Mouse (Mus musculus) embryonic facial prominence, embryonic 10.5 days (tissue): Measurements from ENCODE around the gene Kcnip4. TPM values are rescaled to one million over a fixed set of nuclear protein-coding genes. Genes with fewer than 3 reads are reported as not detected.

Experiments
- DNase-seq: peaks from one replicate; pipeline ENCODE4 v3.0.0-alpha.2; 2017; ENCODE audit warnings: low spot score
- H3K27ac ChIP-seq: fragments of 300-500 bp; sonication (generic); replicated peaks from 2 replicates; pipeline ENCODE4 v1.5.1; 2016; ENCODE audit warnings: mild to moderate bottlenecking
- H3K27me3 ChIP-seq: fragments of 300-500 bp; sonication (generic); replicated peaks from 2 replicates; pipeline ENCODE4 v1.6.1; 2016; ENCODE audit warnings: low read depth, mild to moderate bottlenecking; ENCODE audit not compliant: poor library complexity, severe bottlenecking
- H3K36me3 ChIP-seq: fragments of 300-500 bp; sonication (generic); replicated peaks from 2 replicates; pipeline ENCODE4 v1.6.1; 2016; ENCODE audit warnings: mild to moderate bottlenecking, moderate library complexity
- H3K4me1 ChIP-seq: fragments of 300-500 bp; sonication (generic); 2 replicates; pipeline ENCODE4 v1.6.1; 2016
- H3K4me3 ChIP-seq: fragments of 300-500 bp; sonication (generic); 2 replicates; pipeline ENCODE4 v1.5.1; 2016; ENCODE audit warnings: mild to moderate bottlenecking, moderate library complexity
- H3K9me3 ChIP-seq: fragments of 300-500 bp; sonication (generic); 2 replicates; pipeline ENCODE4 v1.6.1; 2016; ENCODE audit warnings: mild to moderate bottlenecking
- WGBS: fragments of 180-500 bp; shearing (Covaris S2); methylation state at CpG from one replicate; pipeline ENCODE4 v1.1.7; 2016; 5-methylcytosine and 5-hydroxymethylcytosine counted together
- polyA plus RNA-seq: library from polyadenylated mRNA; unstranded; fragments of >200 nt; fragmentation: Nextera tagmentation; extraction: Ambion mirVana; gene quantifications from 2 replicates; pipeline ENCODE4 v1.2.1, GENCODE M21; 2016

Kcnip4 gene
- polyA plus RNA-seq, 1 experiment from 2014 or later: 0.98 TPM

- H3K36me3 ChIP-seq: peaks cover 30% of the 10 kb centered on the region
- H3K27me3 ChIP-seq: no peaks in the 10 kb centered on the region
- peak overlapping the region; percentile 84 for H3K4me3 ChIP-seq
- peak overlapping the region; percentile 88 for H3K27ac ChIP-seq
- under 1% methylated on average over 44 of the region's 44 CpGs for WGBS
- DNase-seq: peak; percentile 93
- peaks cover 6% of the 10 kb centered on the region for H3K4me1 ChIP-seq
- no peaks in the 10 kb centered on the region for H3K9me3 ChIP-seq
These were observed 1152.6 kb downstream of the Kcnip4 start for GRCm38 (mm10) chr5:48371890-48372766.

GRCm38 (mm10) chr5:48349309-48349708 is 1175.4 kb downstream of the Kcnip4 start:
- no peaks in the 10 kb centered on the region for H3K9me3 ChIP-seq
- no peaks in the 10 kb centered on the region for H3K4me1 ChIP-seq
- H3K27ac ChIP-seq: no peak overlapping the region
- DNase-seq: no peak
- WGBS: 88% methylated on average over 1 of the region's 1 CpGs
- no peaks in the 10 kb centered on the region for H3K36me3 ChIP-seq
- peaks cover 5% of the 10 kb centered on the region; the same call in 1 of the 2 replicates for H3K27me3 ChIP-seq
- no peak overlapping the region for H3K4me3 ChIP-seq

GRCm38 (mm10) chr5:48345983-48346648 is 1178.6 kb downstream of the Kcnip4 start:
- 91% methylated on average over 2 of the region's 2 CpGs for WGBS
- peaks cover 7% of the 10 kb centered on the region; the same call in 1 of the 2 replicates for H3K27me3 ChIP-seq
- H3K4me1 ChIP-seq: no peaks in the 10 kb centered on the region
- no peaks in the 10 kb centered on the region for H3K36me3 ChIP-seq
- no peak for DNase-seq
- no peak overlapping the region for H3K27ac ChIP-seq
- no peak overlapping the region for H3K4me3 ChIP-seq
- no peaks in the 10 kb centered on the region for H3K9me3 ChIP-seq

GRCm38 (mm10) chr5:48345095-48345982 is 1179.4 kb downstream of the Kcnip4 start:
- no peak for DNase-seq
- no peaks in the 10 kb centered on the region for H3K9me3 ChIP-seq
- WGBS: 58% methylated on average over 5 of the region's 5 CpGs
- H3K27me3 ChIP-seq: peaks cover 7% of the 10 kb centered on the region; the same call in 1 of the 2 replicates
- H3K36me3 ChIP-seq: no peaks in the 10 kb centered on the region
- no peak overlapping the region for H3K4me3 ChIP-seq
- no peaks in the 10 kb centered on the region for H3K4me1 ChIP-seq
- H3K27ac ChIP-seq: no peak overlapping the region; the same call in 1 of the 2 replicates

DNA sequence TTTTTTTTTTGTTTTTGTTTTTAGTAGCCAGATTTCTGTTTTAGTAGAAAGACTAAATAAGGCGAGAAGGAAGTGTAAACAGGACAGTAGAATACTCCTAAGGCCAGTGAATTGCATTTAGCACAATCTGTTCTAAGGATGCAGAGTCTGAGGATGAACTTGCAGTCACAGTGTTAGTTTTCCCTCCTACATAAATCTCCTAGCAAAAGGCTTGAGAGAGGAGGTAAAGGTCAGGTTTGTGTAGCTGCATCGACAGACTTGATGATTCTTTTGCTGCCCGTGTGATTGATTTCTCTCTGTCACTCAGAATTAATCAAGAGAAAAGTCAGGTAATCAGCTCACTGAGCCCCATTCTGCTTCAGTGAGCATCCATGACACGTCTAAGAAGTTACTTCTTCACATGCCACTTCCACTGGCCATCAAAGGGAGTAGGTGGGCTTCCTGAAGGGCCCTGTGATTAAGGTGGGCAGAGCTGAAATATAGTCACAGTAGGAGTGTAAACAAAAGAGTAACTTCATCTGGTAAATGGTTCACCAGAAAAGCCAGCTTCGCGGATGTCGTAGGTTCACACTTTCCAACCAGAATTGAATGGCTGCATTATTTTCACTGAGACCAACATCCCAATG is 1183.8 kb downstream of the Kcnip4 start:
- no peak overlapping the region for H3K4me3 ChIP-seq
- H3K27me3 ChIP-seq: 0 out of 2 replicates have a peak, but pooled peaks cover 3% of the 10 kb centered on the region
- 67% methylated on average over 7 of the region's 7 CpGs for WGBS
- no peaks in the 10 kb centered on the region for H3K4me1 ChIP-seq
- H3K9me3 ChIP-seq: no peaks in the 10 kb centered on the region
- H3K27ac ChIP-seq: no peak overlapping the region
- no peaks in the 10 kb centered on the region for H3K36me3 ChIP-seq
- no peak for DNase-seq
